Mouse (Mus musculus) lung, adult 2 months (tissue): ENCODE measurements around the gene Tnfrsf22.

Source experiments
- CTCF ChIP-seq: fragments of 200-500 bp; IDR thresholded peaks from 2 replicates; pipeline ENCODE4 v1.5.1; 2011; ENCODE audit warnings: mild to moderate bottlenecking, low read length, control low read depth; ENCODE audit not compliant: insufficient read depth
- POLR2A ChIP-seq: fragments of 200-500 bp; IDR thresholded peaks from 2 replicates; pipeline ENCODE4 v1.6.1; 2011; ENCODE audit warnings: low read depth, mild to moderate bottlenecking, control low read depth, low read length, borderline replicate concordance; ENCODE audit errors: extremely low read depth

GRCm38 (mm10) chr7:143692746-143693510 lies 43.5 kb upstream of the Tnfrsf22 start:
- no peak for TF ChIP-seq POLR2A
- no peak for TF ChIP-seq CTCF
